In genomic region chr7:143883717-143884116, GRCm38 (mm10) we compare ENCODE assay signal across 41 mouse cellular contexts. TPM values are rescaled to one million over a fixed set of nuclear protein-coding genes. Genes with fewer than 3 reads are reported as not detected.
A peak's percentile ranks its signal among the peaks of the same experiment; 100 is the strongest.
DNase-seq lines count a peak whose midpoint lies in the region; ATAC-seq and TF ChIP-seq lines count a peak whose summit lies in the region.
"Had no signal": no experiment of that assay in that cellular context is flagged by ENCODE, and none has a peak within 500 bp of the region (broad histone marks: within the 10 kb centered on the region; RNA-seq: fewer than 3 reads in every experiment).

No protein-coding gene starts in this region.

- H3K4me2 ChIP-seq in liver, embryonic 11.5 days = no peak overlapping the region
- H3K4me2 ChIP-seq in liver, embryonic 12.5 days = no peak overlapping the region
- H3K4me2 ChIP-seq in liver, postnatal 0 days (ENCODE audit: low read depth, low read length) = no peak overlapping the region
- H3K4me2 ChIP-seq: embryonic facial prominence, embryonic 12.5 days; heart, embryonic 15.5 days; intestine, embryonic 15.5 days; limb, embryonic 12.5 days had no signal

- ATAC-seq in liver, embryonic 11.5 days (replicated peaks; ENCODE audit: low FRiP score) = peak; percentile 29; the same call in 1 of the 2 replicates
- ATAC-seq in liver, embryonic 12.5 days = peak; percentile 49
- ATAC-seq in liver, postnatal 0 days = 0 out of 2 replicates have a peak, but pooled peaks have one; percentile 38
- ATAC-seq: activated CD4-positive, CD25-positive, alpha-beta regulatory T cell, adult 4 months; CD4-positive, CD25-positive, alpha-beta regulatory T cell, adult 4 months; forebrain, embryonic 16.5 days; hindbrain, embryonic 16.5 days; intestine, embryonic 15.5 days; lung, postnatal 0 days; midbrain, embryonic 16.5 days had no signal

- no peak overlapping the region for H3K27ac ChIP-seq in liver, embryonic 11.5 days (ENCODE audit: low read depth, low read length)
- no peak overlapping the region for H3K27ac ChIP-seq in liver, embryonic 12.5 days
- H3K27ac ChIP-seq in liver, postnatal 0 days (ENCODE audit: low read depth) = no peak overlapping the region
- H3K27ac ChIP-seq: embryonic facial prominence, embryonic 12.5 days; heart, embryonic 10.5 days; heart, embryonic 15.5 days; intestine, embryonic 15.5 days; limb, embryonic 12.5 days; midbrain, embryonic 10.5 days had no signal

- no peak for TF ChIP-seq EP300 in liver, postnatal 0 days (IDR thresholded peaks at IDR 0.05; ENCODE audit: low read depth)

- intact Hi-C loops in gastrocnemius, postnatal 14 days (cut with DNase I; ENCODE audit: low total_unique reads) = no loop called here

- H3K9ac ChIP-seq in liver, embryonic 11.5 days (ENCODE audit: low read depth, low read length) = no peak overlapping the region
- no peak overlapping the region for H3K9ac ChIP-seq in liver, embryonic 12.5 days
- H3K9ac ChIP-seq in liver, postnatal 0 days (replicated peaks) = no peak overlapping the region
- H3K9ac ChIP-seq: embryonic facial prominence, embryonic 12.5 days; heart, embryonic 15.5 days; intestine, embryonic 15.5 days; limb, embryonic 12.5 days had no signal

- DNase-seq in liver, embryonic 11.5 days (ENCODE audit: low spot score) = no peak
- DNase-seq in liver = no peak
- no peak for DNase-seq in liver, postnatal 0 days
- DNase-seq in ovary, adult 18-20 months (ENCODE audit: low spot score) = no peak
- DNase-seq in embryo, embryonic 9.5 days (ENCODE audit: extremely low spot score) = no peak
- no peak for DNase-seq in gastrocnemius, postnatal 14 days
- DNase-seq: adrenal gland, adult 2 months; adrenal gland, postnatal 36 days; cerebellum, adult 8-10 months; cerebellum, postnatal 25 days; kidney, adult 2 months; kidney, postnatal 10 days; layer of hippocampus, postnatal 36 days; lung, adult 18-20 months; lung, postnatal 4 days; right cerebral cortex, postnatal 4 days; thymus, postnatal 4 days had no signal

- H3K36me3 ChIP-seq in liver, embryonic 11.5 days (ENCODE audit: control insufficient read depth, insufficient read depth, low read length) = no peaks in the 10 kb centered on the region
- H3K36me3 ChIP-seq in liver, embryonic 12.5 days = no peaks in the 10 kb centered on the region
- H3K36me3 ChIP-seq in liver, postnatal 0 days (replicated peaks; ENCODE audit: insufficient read depth, low read length) = no peaks in the 10 kb centered on the region
- H3K36me3 ChIP-seq: embryonic facial prominence, embryonic 12.5 days; heart, embryonic 10.5 days; heart, embryonic 15.5 days; intestine, embryonic 15.5 days; limb, embryonic 12.5 days; midbrain, embryonic 10.5 days had no signal

- H3K27me3 ChIP-seq in liver, embryonic 11.5 days (replicated peaks; ENCODE audit: control insufficient read depth, insufficient read depth, low read length) = no peaks in the 10 kb centered on the region
- peaks cover 8% of the 10 kb centered on the region; the same call in 1 of the 2 replicates for H3K27me3 ChIP-seq in liver, embryonic 12.5 days (replicated peaks)
- no peaks in the 10 kb centered on the region for H3K27me3 ChIP-seq in liver, postnatal 0 days (ENCODE audit: insufficient read depth, low read length)
- H3K27me3 ChIP-seq: embryonic facial prominence, embryonic 12.5 days; heart, embryonic 15.5 days; intestine, embryonic 15.5 days; limb, embryonic 12.5 days had no signal

- WGBS in liver, embryonic 11.5 days = 48% methylated on average over 6 of the region's 6 CpGs
- 33% methylated on average over 6 of the region's 6 CpGs for WGBS in liver, embryonic 12.5 days (ENCODE audit: insufficient replicate concordance)
- 50% methylated on average over 6 of the region's 6 CpGs for WGBS in liver, postnatal 0 days (ENCODE audit: insufficient replicate concordance)

- H3K9me3 ChIP-seq in liver, embryonic 11.5 days (ENCODE audit: control insufficient read depth, low read length) = no peaks in the 10 kb centered on the region
- no peaks in the 10 kb centered on the region for H3K9me3 ChIP-seq in liver, embryonic 12.5 days (replicated peaks)
- no peaks in the 10 kb centered on the region for H3K9me3 ChIP-seq in liver, postnatal 0 days (ENCODE audit: low read length)
- H3K9me3 ChIP-seq: embryonic facial prominence, embryonic 12.5 days; heart, embryonic 10.5 days; heart, embryonic 15.5 days; intestine, embryonic 15.5 days; limb, embryonic 12.5 days; midbrain, embryonic 10.5 days had no signal

- no peaks in the 10 kb centered on the region; the same call in 1 of the 2 replicates for H3K4me1 ChIP-seq in liver, embryonic 11.5 days (replicated peaks; ENCODE audit: control insufficient read depth, insufficient read depth, low read length)
- H3K4me1 ChIP-seq in liver, embryonic 12.5 days = peaks cover 16% of the 10 kb centered on the region
- no peaks in the 10 kb centered on the region for H3K4me1 ChIP-seq in liver, postnatal 0 days (ENCODE audit: insufficient read depth)
- H3K4me1 ChIP-seq: embryonic facial prominence, embryonic 12.5 days; heart, embryonic 15.5 days; intestine, embryonic 15.5 days; limb, embryonic 12.5 days; midbrain, embryonic 10.5 days had no signal

- H3K4me3 ChIP-seq in liver, embryonic 11.5 days (ENCODE audit: low read depth, low read length) = no peak overlapping the region
- no peak overlapping the region for H3K4me3 ChIP-seq in liver, embryonic 12.5 days
- H3K4me3 ChIP-seq in liver, postnatal 0 days (ENCODE audit: low read depth, low read length) = no peak overlapping the region
- H3K4me3 ChIP-seq: embryonic facial prominence, embryonic 12.5 days; heart, embryonic 10.5 days; heart, embryonic 15.5 days; intestine, embryonic 15.5 days; limb, embryonic 12.5 days; midbrain, embryonic 10.5 days had no signal

- TF ChIP-seq CTCF in liver, postnatal 0 days (IDR thresholded peaks at IDR 0.05; ENCODE audit: low read depth) = no peak

RNA-seq across cellular contexts. Expression of gene Gm498, which starts 17.1 kb away (rescaled TPM):
- not detected in 2 replicates for polyA plus RNA-seq in liver, embryonic 11.5 days (2014; fragmentation: Nextera tagmentation; extraction: Ambion mirVana)
- polyA plus RNA-seq in liver, embryonic 12.5 days (2016; fragmentation: Nextera tagmentation; extraction: Ambion mirVana) = not detected in 2 replicates
- not detected in 2 replicates for polyA plus RNA-seq in liver, postnatal 0 days (2015; fragmentation: Nextera tagmentation; extraction: Ambion mirVana)
- total RNA-seq in gastrocnemius, postnatal 14 days (2021) = not detected
- total RNA-seq: adrenal gland, adult 2 months; adrenal gland, postnatal 36 days; gastrocnemius, adult 8-10 months; heart, postnatal 25 days; layer of hippocampus, postnatal 36 days; left cerebral cortex, postnatal 10 days; neutrophil, adult 5-6 weeks had no signal
- polyA plus RNA-seq: adrenal gland, adult 2 months; brain, embryonic 14.5 days; CD4-positive, CD25-positive, alpha-beta regulatory T cell, adult 4 months; embryonic facial prominence, embryonic 12.5 days; forebrain, embryonic 11.5 days; forebrain, embryonic 16.5 days; heart, embryonic 10.5 days; heart, embryonic 15.5 days; hindbrain, embryonic 11.5 days; hindbrain, embryonic 16.5 days; intestine, embryonic 15.5 days; kidney, adult 2 months; large intestine, adult 2 months; limb, embryonic 12.5 days; lung, postnatal 0 days; midbrain, embryonic 10.5 days; midbrain, embryonic 16.5 days; neural tube, embryonic 11.5 days; spleen, adult 2 months; thymus, postnatal 0 days had no signal
